Mouse (Mus musculus) kidney, adult 2 months (tissue): ENCODE data around the gene Epha2.

Source experiments
- CTCF ChIP-seq: fragments of 200-500 bp; conservative IDR thresholded peaks from 2 replicates; pipeline ENCODE4 v1.5.1; 2011; ENCODE audit warnings: low read depth, mild to moderate bottlenecking, control low read depth, low read length, moderate library complexity, mixed read lengths; ENCODE audit not compliant: insufficient read depth, insufficient read length
- POLR2A ChIP-seq: fragments of 200-500 bp; IDR thresholded peaks from one replicate; pipeline ENCODE4 v1.6.1; 2011; ENCODE audit warnings: low read depth, low read length, control low read depth

GRCm38 (mm10) chr4:141335263-141335796 is 34.3 kb downstream of the Epha2 start:
- TF ChIP-seq CTCF (no peak), POLR2A (no peak)
